Mouse (Mus musculus): Measurements from ENCODE around the gene Map3k10. TPM values are rescaled to one million over a fixed set of nuclear protein-coding genes. Genes with fewer than 3 reads are reported as not detected.

Gene Map3k10
- polyA plus RNA-seq, 1 experiment from 2014 or later = 4.2 TPM

GRCm38 (mm10) chr7:27628190-27628589 is 46.2 kb downstream of the Map3k10 start:
- TF ChIP-seq EP300 (optimal IDR thresholded peaks at IDR 0.05) (no peak), CTCF (IDR thresholded peaks at IDR 0.05; ENCODE audit: low read depth) (no peak)
- H3K4me2 ChIP-seq (replicated peaks; ENCODE audit: low read depth) = no peak overlapping the region
- peaks cover 25% of the 10 kb centered on the region for H3K36me3 ChIP-seq (ENCODE audit: control insufficient read depth, insufficient read depth, low read length)
- no peak overlapping the region for H3K9ac ChIP-seq (ENCODE audit: low read length)
- H3K27me3 ChIP-seq (ENCODE audit: control insufficient read depth, insufficient read depth, low read length) = no peaks in the 10 kb centered on the region
- no peak overlapping the region for H3K27ac ChIP-seq (replicated peaks)
- no peak for ATAC-seq (ENCODE audit: low FRiP score, low TSS enrichment)
- no peak for DNase-seq (ENCODE audit: low spot score)
- H3K4me1 ChIP-seq (replicated peaks; ENCODE audit: control insufficient read depth, insufficient read depth) = no peaks in the 10 kb centered on the region
- H3K4me3 ChIP-seq (ENCODE audit: low read depth, low read length) = no peak overlapping the region
- H3K9me3 ChIP-seq (ENCODE audit: control insufficient read depth, low read length) = no peaks in the 10 kb centered on the region
- 95% methylated on average over 6 of the region's 6 CpGs for WGBS

GRCm38 (mm10) chr7:27627707-27628106 is 46.7 kb downstream of the Map3k10 start:
- H3K9me3 ChIP-seq (ENCODE audit: control insufficient read depth, low read length) = no peaks in the 10 kb centered on the region
- H3K27me3 ChIP-seq (ENCODE audit: control insufficient read depth, insufficient read depth, low read length) = no peaks in the 10 kb centered on the region
- peaks cover 25% of the 10 kb centered on the region for H3K36me3 ChIP-seq (ENCODE audit: control insufficient read depth, insufficient read depth, low read length)
- no peaks in the 10 kb centered on the region for H3K4me1 ChIP-seq (replicated peaks; ENCODE audit: control insufficient read depth, insufficient read depth)
- no peak overlapping the region for H3K4me2 ChIP-seq (replicated peaks; ENCODE audit: low read depth)
- 89% methylated on average over 7 of the region's 7 CpGs for WGBS
- H3K9ac ChIP-seq (ENCODE audit: low read length) = no peak overlapping the region
- DNase-seq (ENCODE audit: low spot score) (no peak), ATAC-seq (ENCODE audit: low FRiP score, low TSS enrichment) (no peak)
- no peak overlapping the region for H3K27ac ChIP-seq (replicated peaks)
- H3K4me3 ChIP-seq (ENCODE audit: low read depth, low read length) = no peak overlapping the region
- TF ChIP-seq EP300 (optimal IDR thresholded peaks at IDR 0.05) (no peak), CTCF (IDR thresholded peaks at IDR 0.05; ENCODE audit: low read depth) (no peak)

GRCm38 (mm10) chr7:27624967-27625366 is 49.4 kb downstream of the Map3k10 start:
- Histone ChIP-seq H3K4me3 (ENCODE audit: low read depth, low read length) (no peak overlapping the region), H3K9me3 (ENCODE audit: control insufficient read depth, low read length) (no peaks in the 10 kb centered on the region), H3K27ac (replicated peaks) (no peak overlapping the region), H3K27me3 (ENCODE audit: control insufficient read depth, insufficient read depth, low read length) (no peaks in the 10 kb centered on the region), H3K4me2 (replicated peaks; ENCODE audit: low read depth) (no peak overlapping the region), H3K4me1 (replicated peaks; ENCODE audit: control insufficient read depth, insufficient read depth) (no peaks in the 10 kb centered on the region), H3K9ac (ENCODE audit: low read length) (no peak overlapping the region), H3K36me3 (ENCODE audit: control insufficient read depth, insufficient read depth, low read length) (peaks cover 17% of the 10 kb centered on the region)
- TF ChIP-seq EP300 (optimal IDR thresholded peaks at IDR 0.05) = no peak
- no peak for TF ChIP-seq CTCF (IDR thresholded peaks at IDR 0.05; ENCODE audit: low read depth)
- no peak for DNase-seq (ENCODE audit: low spot score)
- no peak for ATAC-seq (ENCODE audit: low FRiP score, low TSS enrichment)

- TF ChIP-seq EP300 (optimal IDR thresholded peaks at IDR 0.05) (no peak), CTCF (IDR thresholded peaks at IDR 0.05; ENCODE audit: low read depth) (no peak)
- Histone ChIP-seq H3K4me3 (ENCODE audit: low read depth, low read length) (no peak overlapping the region), H3K27me3 (ENCODE audit: control insufficient read depth, insufficient read depth, low read length) (no peaks in the 10 kb centered on the region), H3K36me3 (ENCODE audit: control insufficient read depth, insufficient read depth, low read length) (peaks cover 17% of the 10 kb centered on the region), H3K9ac (ENCODE audit: low read length) (no peak overlapping the region), H3K4me1 (replicated peaks; ENCODE audit: control insufficient read depth, insufficient read depth) (no peaks in the 10 kb centered on the region), H3K27ac (replicated peaks) (no peak overlapping the region), H3K4me2 (replicated peaks; ENCODE audit: low read depth) (no peak overlapping the region), H3K9me3 (ENCODE audit: control insufficient read depth, low read length) (no peaks in the 10 kb centered on the region)
- WGBS = 71% methylated on average over 1 of the region's 1 CpGs
- ATAC-seq (ENCODE audit: low FRiP score, low TSS enrichment) (no peak), DNase-seq (ENCODE audit: low spot score) (no peak)
Measured at GRCm38 (mm10) chr7:27622234-27622633, 52.2 kb downstream of the Map3k10 start.

GRCm38 (mm10) chr7:27621028-27621427 is 53.4 kb downstream of the Map3k10 start:
- no peak overlapping the region for H3K4me2 ChIP-seq (replicated peaks; ENCODE audit: low read depth)
- H3K4me1 ChIP-seq (replicated peaks; ENCODE audit: control insufficient read depth, insufficient read depth) = no peaks in the 10 kb centered on the region
- H3K27ac ChIP-seq (replicated peaks) = no peak overlapping the region
- no peaks in the 10 kb centered on the region for H3K27me3 ChIP-seq (ENCODE audit: control insufficient read depth, insufficient read depth, low read length)
- WGBS = 77% methylated on average over 6 of the region's 6 CpGs
- no peaks in the 10 kb centered on the region for H3K9me3 ChIP-seq (ENCODE audit: control insufficient read depth, low read length)
- TF ChIP-seq CTCF (IDR thresholded peaks at IDR 0.05; ENCODE audit: low read depth) (no peak), EP300 (optimal IDR thresholded peaks at IDR 0.05) (no peak)
- H3K4me3 ChIP-seq (ENCODE audit: low read depth, low read length) = no peak overlapping the region
- DNase-seq (ENCODE audit: low spot score) (no peak), ATAC-seq (ENCODE audit: low FRiP score, low TSS enrichment) (no peak)
- H3K9ac ChIP-seq (ENCODE audit: low read length) = no peak overlapping the region
- H3K36me3 ChIP-seq (ENCODE audit: control insufficient read depth, insufficient read depth, low read length) = peaks cover 24% of the 10 kb centered on the region

- DNase-seq (ENCODE audit: low spot score) (no peak), ATAC-seq (ENCODE audit: low FRiP score, low TSS enrichment) (no peak)
- Histone ChIP-seq H3K36me3 (ENCODE audit: control insufficient read depth, insufficient read depth, low read length) (peaks cover 14% of the 10 kb centered on the region), H3K9ac (ENCODE audit: low read length) (no peak overlapping the region), H3K4me3 (ENCODE audit: low read depth, low read length) (no peak overlapping the region), H3K4me1 (replicated peaks; ENCODE audit: control insufficient read depth, insufficient read depth) (no peaks in the 10 kb centered on the region), H3K4me2 (replicated peaks; ENCODE audit: low read depth) (no peak overlapping the region), H3K9me3 (ENCODE audit: control insufficient read depth, low read length) (no peaks in the 10 kb centered on the region), H3K27me3 (ENCODE audit: control insufficient read depth, insufficient read depth, low read length) (no peaks in the 10 kb centered on the region), H3K27ac (replicated peaks) (no peak overlapping the region)
- TF ChIP-seq CTCF (IDR thresholded peaks at IDR 0.05; ENCODE audit: low read depth) (no peak), EP300 (optimal IDR thresholded peaks at IDR 0.05) (no peak)
- 60% methylated on average over 8 of the region's 8 CpGs for WGBS
Measured at GRCm38 (mm10) chr7:27613751-27614499, 60.5 kb downstream of the Map3k10 start.

Measured in stomach, postnatal 0 days (tissue).